Mouse (Mus musculus) erythroblast, embryonic 14.5 days (primary cell): ENCODE data around the gene Gdap1l1.

ENCODE experiments used
- GATA1 ChIP-seq: IDR thresholded peaks from 2 replicates; pipeline ENCODE4 v1.6.1; 2012; ENCODE audit warnings: low read length, inconsistent platforms, mixed read lengths
- TAL1 ChIP-seq: IDR thresholded peaks from 3 replicates; pipeline ENCODE4 v1.6.1; 2012; ENCODE audit warnings: low read length, inconsistent platforms, mixed read lengths

GRCm38 (mm10) chr2:163412846-163413590 lies 25.3 kb upstream of the Gdap1l1 start:
- TF ChIP-seq GATA1 (no peak), TAL1 (no peak)
